Mouse (Mus musculus): ENCODE measurements around the gene Vwa1.

The Vwa1 gene

GRCm38 (mm10) chr4:155780895-155781294 lies 6.4 kb upstream of the Vwa1 start:
- peak; percentile 75 for DNase-seq (ENCODE audit: low spot score)

DNA sequence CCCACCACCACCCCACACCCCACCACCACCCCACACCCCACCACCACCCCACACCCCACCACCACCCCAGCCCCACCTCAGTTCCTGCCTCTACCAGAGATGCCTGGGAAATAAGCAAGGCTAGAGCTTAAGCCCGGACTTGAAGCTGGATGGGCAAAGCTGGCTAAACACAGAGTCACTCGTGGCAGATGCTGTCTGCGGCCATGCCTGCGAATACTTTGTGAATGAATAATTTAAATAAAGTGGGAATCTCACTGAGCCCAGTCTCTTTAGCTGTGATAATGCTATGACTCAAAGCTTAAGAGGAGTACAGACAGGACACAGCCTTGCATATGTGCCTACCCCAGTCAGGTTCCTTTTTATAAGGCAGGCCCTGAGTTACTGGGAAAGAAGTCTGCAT lies 5.0 kb upstream of the Vwa1 start:
- DNase-seq (ENCODE audit: low spot score) = no peak

DNA sequence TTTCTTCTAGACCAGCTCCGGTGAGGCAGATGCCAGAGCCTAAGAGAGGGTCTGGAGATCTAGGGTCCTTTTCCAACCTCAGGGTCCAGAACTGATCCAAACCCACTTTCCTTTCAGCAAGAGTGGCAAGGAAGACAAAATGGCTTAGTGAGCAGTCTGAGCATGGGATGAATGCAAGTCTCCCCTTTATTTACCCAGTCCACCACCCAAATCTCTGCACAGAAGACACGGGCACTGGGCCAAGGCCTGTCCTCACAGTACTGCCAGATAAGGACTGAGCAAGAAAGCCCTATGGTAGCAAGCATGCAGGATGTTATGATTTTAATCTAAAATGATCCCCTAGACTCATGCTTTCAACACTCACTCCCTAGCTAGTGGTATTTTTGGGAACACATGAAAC lies 3.3 kb upstream of the Vwa1 start:
- no peak for DNase-seq (ENCODE audit: low spot score)

DNA sequence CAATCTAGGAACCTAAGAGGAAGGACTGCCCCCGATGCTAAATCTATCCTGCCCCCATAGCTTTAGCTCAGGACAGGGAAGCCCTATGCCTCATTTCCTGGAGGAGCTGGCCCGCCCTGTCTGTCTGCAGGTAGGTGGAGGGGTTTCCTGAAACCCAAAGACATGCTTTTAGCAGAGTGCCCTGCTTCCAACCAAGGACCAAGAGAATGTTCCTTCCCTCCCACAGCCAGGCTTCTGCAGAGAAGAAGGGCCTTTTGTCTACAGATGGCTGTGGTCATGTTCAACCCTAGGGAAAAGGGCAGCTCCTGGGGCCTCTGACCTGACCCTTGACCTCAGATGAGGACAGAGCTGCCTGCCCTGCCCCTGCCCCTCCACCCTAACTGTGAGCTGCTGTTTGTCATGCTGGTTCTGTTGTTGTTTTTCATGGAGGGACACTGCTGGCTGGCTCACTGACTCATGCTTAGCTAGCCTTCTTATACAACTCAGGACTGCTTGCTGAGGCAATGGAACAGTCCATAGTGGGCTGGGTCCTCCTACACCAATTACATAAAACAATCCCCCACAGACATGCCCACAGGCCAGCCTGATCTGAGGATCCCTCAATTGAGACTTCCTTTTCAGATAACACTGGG lies 2.3 kb upstream of the Vwa1 start:
- no peak for DNase-seq (ENCODE audit: low spot score)

- no peak for DNase-seq (ENCODE audit: low spot score)
Observed at GRCm38 (mm10) chr4:155775855-155776254, 1.4 kb upstream of the Vwa1 start.

DNA sequence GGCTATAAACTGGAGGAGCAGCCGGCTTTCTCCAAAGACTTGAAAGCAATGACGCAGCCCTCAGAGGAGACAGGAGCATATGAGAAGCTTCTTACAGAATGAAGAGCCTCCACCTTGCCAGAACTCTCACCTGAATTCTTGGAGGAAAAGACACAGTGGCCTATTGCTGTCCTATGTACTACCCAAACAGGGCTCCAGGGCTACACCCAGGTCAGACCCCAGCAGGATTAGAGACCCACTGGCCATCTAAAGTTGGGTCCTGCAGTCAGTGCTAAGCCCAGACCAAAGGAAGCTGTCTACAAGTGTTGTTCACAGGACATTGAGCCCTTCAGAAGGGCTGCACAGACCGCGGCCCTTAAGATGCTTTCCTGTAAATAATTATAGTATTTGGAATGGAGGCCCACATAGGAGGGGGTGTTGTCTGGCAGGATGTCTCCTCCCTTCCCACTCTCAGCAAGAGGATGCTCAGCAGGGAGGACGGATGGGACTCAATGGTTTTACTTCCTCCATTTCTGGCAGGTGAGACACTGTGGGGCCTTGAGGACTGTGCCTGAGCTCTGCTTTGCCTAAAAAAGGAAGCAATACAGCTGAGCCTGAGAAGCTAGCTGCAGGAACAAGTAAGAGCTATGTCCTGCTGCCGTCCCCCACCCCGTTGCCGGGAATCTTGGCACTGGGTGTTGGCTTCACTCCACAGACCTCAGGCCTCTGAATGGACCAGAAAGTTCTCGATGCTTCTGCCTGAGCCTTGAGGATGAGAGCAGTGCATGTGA lies 658 bp upstream of the Vwa1 start:
- no peak for DNase-seq (ENCODE audit: low spot score)

GRCm38 (mm10) chr4:155773335-155774078 lies 991 bp downstream of the Vwa1 start:
- DNase-seq (ENCODE audit: low spot score) = no peak

GRCm38 (mm10) chr4:155772786-155773185 lies 1.7 kb downstream of the Vwa1 start:
- no peak for DNase-seq (ENCODE audit: low spot score)

DNA sequence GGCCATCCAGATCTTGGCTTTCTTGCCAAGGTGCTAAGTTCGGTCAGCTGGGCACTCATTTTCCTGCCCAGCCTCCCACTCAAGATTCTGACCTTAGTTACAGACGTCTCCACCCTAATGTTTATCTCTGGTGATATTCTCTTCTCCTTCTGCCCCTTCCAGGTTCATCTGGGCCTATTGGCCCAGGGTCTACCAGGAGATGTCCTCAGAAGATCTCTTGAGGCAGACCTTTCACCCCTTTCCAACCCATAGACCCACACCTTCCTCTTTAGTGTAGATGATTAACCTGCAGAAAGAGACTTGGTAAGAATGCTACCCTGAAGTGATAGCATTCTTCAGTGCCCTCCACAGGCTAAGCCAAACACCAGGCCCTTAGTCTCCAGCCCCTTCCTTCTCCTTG lies 2.8 kb downstream of the Vwa1 start:
- no peak for DNase-seq (ENCODE audit: low spot score)

- DNase-seq (ENCODE audit: low spot score) = no peak
Observed at GRCm38 (mm10) chr4:155770626-155771025, 3.9 kb downstream of the Vwa1 start.

- DNase-seq (ENCODE audit: low spot score) = peak; percentile 93
Observed at GRCm38 (mm10) chr4:155769880-155770512, 4.5 kb downstream of the Vwa1 start.

GRCm38 (mm10) chr4:155769496-155769879 lies 5.0 kb downstream of the Vwa1 start:
- no peak for DNase-seq (ENCODE audit: low spot score)

DNA sequence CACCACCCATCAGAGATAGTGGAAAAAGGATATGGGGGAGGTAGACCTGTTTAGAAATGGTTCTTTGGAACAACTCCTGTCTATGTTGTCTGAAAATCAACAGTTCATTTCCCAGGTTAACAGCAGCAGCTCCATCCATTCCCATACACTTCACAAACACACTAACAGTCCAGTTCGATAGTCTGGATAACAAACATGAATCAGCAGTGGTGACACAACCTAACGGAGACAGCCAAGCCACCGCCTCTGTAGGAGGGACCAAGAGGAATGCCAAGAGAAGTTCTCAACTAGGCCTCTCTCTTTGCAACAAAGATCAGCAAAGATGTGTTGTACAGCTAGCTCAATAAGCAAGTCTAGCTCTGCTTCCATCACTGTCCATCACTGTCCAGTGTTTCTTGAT lies 12.1 kb downstream of the Vwa1 start:
- DNase-seq (ENCODE audit: low spot score) = no peak

DNA sequence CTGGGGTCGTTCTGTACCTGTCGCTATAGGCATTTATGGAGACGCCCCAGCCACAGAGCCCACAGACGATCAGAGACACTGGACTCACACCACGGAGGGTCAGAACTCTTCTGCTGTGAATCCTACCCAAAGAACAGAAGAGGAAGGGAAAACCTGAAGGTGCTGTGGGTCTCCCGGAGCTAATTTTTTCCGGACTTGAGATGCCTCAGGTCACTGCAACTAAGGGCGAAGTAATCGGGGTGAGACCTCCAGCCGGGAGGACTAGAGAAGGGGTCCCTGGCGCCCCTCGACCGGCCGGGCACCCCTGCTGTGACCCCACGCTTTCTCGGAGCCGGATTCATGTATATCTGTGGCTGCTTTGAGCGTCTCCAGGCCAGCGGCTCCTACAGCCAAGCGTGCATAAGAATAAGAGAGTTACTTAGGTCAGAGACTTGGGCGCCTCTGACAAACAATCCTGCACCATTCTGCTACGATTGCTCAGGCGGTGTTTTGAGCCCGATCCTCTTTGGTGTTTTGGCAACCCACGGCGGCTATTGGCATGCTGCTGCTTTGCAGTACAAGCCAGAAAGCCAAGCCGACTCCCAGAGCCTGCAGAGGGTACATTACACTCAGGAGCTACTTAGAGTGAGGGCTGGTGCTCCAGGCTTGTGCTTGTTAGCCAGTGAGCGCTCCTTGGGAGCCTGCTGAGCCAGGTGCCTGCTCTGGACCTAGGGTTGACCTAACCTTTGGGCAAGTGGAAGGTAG lies 13.0 kb downstream of the Vwa1 start:
- DNase-seq (ENCODE audit: low spot score) = peak; percentile 43

DNA sequence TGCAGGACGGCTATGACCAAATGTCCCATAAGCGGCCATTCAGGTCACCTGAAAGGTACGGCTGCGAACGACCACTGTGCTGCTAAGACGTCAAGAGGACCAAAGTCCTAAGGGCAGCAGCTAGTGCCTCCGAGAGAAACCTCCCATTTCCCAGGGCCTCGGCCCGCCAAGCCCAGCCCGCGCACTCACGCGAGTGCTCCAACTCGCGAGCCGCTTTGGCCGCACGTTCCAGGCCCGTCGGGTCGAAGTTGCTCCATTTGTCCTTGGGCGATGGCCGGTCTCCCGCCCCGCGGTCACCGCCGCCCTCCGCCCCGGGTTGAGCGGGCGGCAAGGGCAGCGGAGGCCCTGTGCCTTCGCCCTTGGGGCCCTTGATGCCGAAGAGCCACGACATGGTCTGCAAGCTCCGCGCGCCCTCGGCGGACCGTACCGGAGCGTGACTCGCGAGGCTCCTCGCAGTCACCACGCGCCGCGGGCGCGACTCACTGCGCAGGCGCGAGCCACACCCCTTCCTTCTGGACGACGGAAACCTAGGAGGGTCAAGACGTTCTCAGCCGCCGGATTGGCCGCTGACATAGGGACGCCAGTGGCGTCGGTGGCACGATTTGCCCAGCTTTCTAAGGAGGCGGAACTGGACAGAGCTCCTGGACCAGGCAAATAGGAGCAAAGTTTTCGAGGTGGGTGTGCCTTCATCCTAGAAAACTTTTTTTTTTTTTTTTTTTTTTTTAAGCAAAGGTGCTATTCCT lies 13.7 kb downstream of the Vwa1 start, which contains the start of gene Atad3a:
Gene Atad3a (minus strand): TSS at position 481 of the 743 bp plus-strand sequence.
- peak; percentile 98 for DNase-seq (ENCODE audit: low spot score)

GRCm38 (mm10) chr4:155759862-155760612 lies 14.5 kb downstream of the Vwa1 start:
- peak; percentile 82 for DNase-seq (ENCODE audit: low spot score)

DNA sequence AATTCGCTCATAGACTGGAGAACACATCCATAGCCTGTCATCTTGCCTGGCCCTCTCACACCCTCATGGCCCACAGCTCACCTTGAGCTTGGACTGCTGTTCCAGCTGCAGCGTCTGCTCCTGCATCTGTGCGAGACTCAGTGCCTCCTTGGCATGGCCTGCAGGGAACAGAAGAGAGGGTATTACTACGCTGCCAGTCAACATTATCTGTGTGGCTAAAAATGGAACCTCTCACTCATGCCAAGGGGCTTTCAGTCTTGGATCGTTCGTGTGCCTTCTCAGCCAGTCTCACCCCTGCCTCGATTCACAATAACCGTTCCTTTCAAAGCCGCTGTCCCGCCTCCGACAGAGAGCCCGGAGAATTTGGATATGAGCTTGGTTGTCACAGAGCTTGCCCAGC lies 17.5 kb downstream of the Vwa1 start:
- DNase-seq (ENCODE audit: low spot score) = no peak

DNA sequence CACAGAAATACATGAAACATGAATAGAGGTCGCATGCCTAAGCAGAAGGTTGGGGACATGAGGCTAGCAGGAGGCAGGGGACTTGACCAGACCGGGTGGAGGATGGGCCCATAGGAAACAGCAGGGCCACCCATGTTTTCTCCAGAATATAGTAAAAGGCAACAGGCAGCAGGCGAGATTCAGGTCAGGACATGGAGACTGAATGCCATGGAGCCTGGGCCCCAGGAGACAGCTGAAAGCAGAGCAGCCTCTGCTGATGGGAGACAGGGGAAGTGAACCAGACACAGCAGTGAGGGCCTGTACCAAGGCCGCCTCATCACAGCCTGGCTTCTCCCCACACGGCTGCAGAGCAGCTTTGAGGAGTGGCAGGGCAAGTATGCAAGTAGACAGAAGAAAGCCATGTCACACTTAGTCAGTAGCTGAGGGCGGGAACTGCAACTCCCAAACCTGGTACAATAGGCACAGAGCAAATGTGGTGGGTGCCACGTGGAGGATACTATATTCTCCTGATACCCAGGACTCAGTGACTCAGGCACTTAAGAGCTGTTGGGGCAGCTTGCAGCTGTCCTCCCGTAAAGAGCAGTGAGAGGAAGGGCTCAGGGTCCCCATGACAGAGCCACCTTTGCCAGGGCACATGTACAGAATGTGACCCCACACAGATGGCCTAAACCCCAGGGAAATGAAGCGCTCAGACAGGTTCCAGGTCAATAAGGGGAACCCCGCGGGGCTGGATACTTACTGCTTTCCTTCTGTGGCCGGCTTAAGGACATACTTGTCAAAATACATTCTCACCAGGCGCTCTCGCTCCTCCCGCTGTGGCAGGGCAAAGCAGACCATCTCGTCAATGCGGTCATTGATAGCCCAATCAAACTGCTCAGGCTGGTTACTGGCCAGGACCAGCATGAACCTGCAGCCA lies 27.7 kb downstream of the Vwa1 start:
- no peak for DNase-seq (ENCODE audit: low spot score)

DNA sequence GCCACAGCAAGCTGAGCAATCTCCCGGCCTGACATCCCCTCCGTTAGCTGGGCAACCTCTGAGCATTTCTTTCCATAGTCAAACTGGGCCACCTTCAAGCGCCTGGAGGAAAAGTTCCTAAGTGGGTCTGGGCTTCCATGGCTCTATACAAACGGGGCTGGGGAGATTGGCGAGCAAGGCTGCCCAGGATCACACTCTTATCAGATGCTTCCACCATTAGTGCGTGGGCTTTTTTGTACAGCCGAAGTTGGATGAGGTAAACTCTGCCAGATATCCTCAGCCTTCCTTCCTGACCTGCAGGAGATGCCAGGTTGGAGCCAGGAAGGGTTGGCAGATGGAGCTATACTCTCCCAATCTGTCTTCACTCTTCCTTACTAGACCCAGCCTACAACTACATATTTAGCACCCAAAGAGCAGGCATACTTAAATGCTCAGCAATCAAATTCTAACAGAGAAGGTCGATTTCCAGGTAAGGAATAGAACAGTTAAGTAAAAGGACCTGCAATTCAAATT lies 28.4 kb downstream of the Vwa1 start:
- DNase-seq (ENCODE audit: low spot score) = no peak
